ENCODE assay signal across 18 mouse cellular contexts in the genomic region with DNA sequence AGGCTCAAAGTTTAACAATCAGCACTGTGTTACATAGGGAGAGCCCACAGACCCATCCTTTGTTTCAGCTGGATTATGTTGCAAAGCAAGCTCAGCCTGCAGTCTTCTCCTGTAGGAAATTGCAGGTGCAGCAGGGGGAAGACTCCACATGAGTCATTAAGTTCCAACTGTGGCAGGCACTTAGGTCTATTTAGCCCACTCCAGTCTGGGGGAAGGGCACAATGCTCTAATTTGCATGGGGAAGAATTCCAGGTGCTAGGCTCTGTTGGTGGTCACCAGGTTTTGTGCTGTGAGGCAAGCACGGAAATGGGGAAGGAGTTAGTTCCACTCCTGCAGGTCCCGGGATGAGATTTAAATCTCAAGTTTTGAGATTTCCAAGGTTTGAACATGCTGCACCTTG.
DNase-seq lines count a peak whose midpoint lies in the region; ATAC-seq and TF ChIP-seq lines count a peak whose summit lies in the region.
"Had no signal": no experiment of that assay in that cellular context is flagged by ENCODE, and none has a peak within 500 bp of the region (broad histone marks: within the 10 kb centered on the region; RNA-seq: fewer than 3 reads in every experiment).

No protein-coding gene starts in this region.

- no peak for TF ChIP-seq POLR2A in lung, adult 2 months (IDR thresholded peaks at IDR 0.05; ENCODE audit: borderline replicate concordance, extremely low read depth, low read depth, low read length)
- no peak for TF ChIP-seq POLR2A in small intestine, adult 2 months (IDR thresholded peaks at IDR 0.05; ENCODE audit: low read depth, low read length)

- WGBS in lung, embryonic 14.5 days = 46% methylated on average over 2 of the region's 2 CpGs
- 66% methylated on average over 2 of the region's 2 CpGs for WGBS in lung, adult 2 months
- WGBS in small intestine, adult 2 months = 31% methylated on average over 2 of the region's 2 CpGs

- no peaks in the 10 kb centered on the region for H3K27me3 ChIP-seq in lung, embryonic 14.5 days (ENCODE audit: insufficient read depth, low read length)
- no peaks in the 10 kb centered on the region for H3K27me3 ChIP-seq in small intestine, adult 2 months (ENCODE audit: control insufficient read depth, insufficient read depth, low read length)
- H3K27me3 ChIP-seq: embryonic facial prominence, embryonic 15.5 days; neural tube, embryonic 13.5 days had no signal

- 0 out of 2 replicates have a peak, but pooled peaks cover 5% of the 10 kb centered on the region for H3K4me1 ChIP-seq in lung, embryonic 14.5 days (ENCODE audit: insufficient read depth)
- peaks cover 2% of the 10 kb centered on the region for H3K4me1 ChIP-seq in lung, adult 2 months (ENCODE audit: control insufficient read depth, insufficient read depth, low read length)
- peaks cover 31% of the 10 kb centered on the region for H3K4me1 ChIP-seq in small intestine, adult 2 months (ENCODE audit: control insufficient read depth, insufficient read depth, insufficient read length, low read length)
- H3K4me1 ChIP-seq: neural tube, embryonic 13.5 days had no signal

- peak; percentile 50 for DNase-seq in lung, embryonic 14.5 days
- DNase-seq in lung, adult 2 months = no peak
- DNase-seq in ES-CJ7 (ENCODE audit: low read depth, low spot score) (peak; percentile 85), ZHBTc4 (ENCODE audit: low read depth, low spot score) (peak; percentile 70), adipocyte (ENCODE audit: low spot score) (no peak)
- no peak for DNase-seq in retina, embryonic 14.5 days (ENCODE audit: low spot score)
- DNase-seq: cerebellum, adult 9-11 months; gastrocnemius, postnatal 10 days; heart, adult 2 months; layer of hippocampus, postnatal 36 days; liver; right cerebral cortex, postnatal 25 days; thymus, adult 2 months had no signal

- TF ChIP-seq CTCF in lung, embryonic 14.5 days (IDR thresholded peaks at IDR 0.05; ENCODE audit: low read depth) = peak; percentile 21; the same call in 1 of the 2 replicates
- TF ChIP-seq CTCF in lung, adult 2 months (IDR thresholded peaks at IDR 0.05; ENCODE audit: insufficient read depth, low read length) = no peak
- TF ChIP-seq CTCF in small intestine, adult 2 months (IDR thresholded peaks at IDR 0.05; ENCODE audit: extremely low read depth, insufficient read length, insufficient replicate concordance, low read depth, low read length) = no peak

- H3K4me3 ChIP-seq in lung, embryonic 14.5 days (ENCODE audit: low read depth, low read length) = no peak overlapping the region
- H3K4me3 ChIP-seq in lung, adult 2 months (replicated peaks; ENCODE audit: extremely low read depth, low read depth, low read length) = no peak overlapping the region
- H3K4me3 ChIP-seq in small intestine, adult 2 months (ENCODE audit: low read depth, low read length) = no peak overlapping the region
- H3K4me3 ChIP-seq: embryonic facial prominence, embryonic 15.5 days; forebrain, embryonic 10.5 days; heart, adult 2 months; neural tube, embryonic 13.5 days had no signal

- H3K4me2 ChIP-seq in lung, embryonic 14.5 days = no peak overlapping the region
- H3K4me2 ChIP-seq: embryonic facial prominence, embryonic 15.5 days; neural tube, embryonic 13.5 days had no signal

- no peak overlapping the region for H3K9ac ChIP-seq in lung, embryonic 14.5 days
- H3K9ac ChIP-seq: embryonic facial prominence, embryonic 15.5 days; neural tube, embryonic 13.5 days had no signal

- peaks cover 4% of the 10 kb centered on the region; the same call in 1 of the 2 replicates for H3K36me3 ChIP-seq in lung, embryonic 14.5 days (ENCODE audit: insufficient read depth)
- peaks cover 37% of the 10 kb centered on the region for H3K36me3 ChIP-seq in small intestine, adult 2 months (ENCODE audit: control insufficient read depth, insufficient read depth, low read length)
- H3K36me3 ChIP-seq: forebrain, embryonic 10.5 days had no signal

- peak overlapping the region; percentile 54; the same call in 1 of the 2 replicates for H3K27ac ChIP-seq in lung, embryonic 14.5 days (ENCODE audit: low read depth)
- peak overlapping the region; percentile 83 for H3K27ac ChIP-seq in small intestine, adult 2 months (ENCODE audit: insufficient read depth, low read depth, low read length)
- H3K27ac ChIP-seq: embryonic facial prominence, embryonic 15.5 days; forebrain, embryonic 10.5 days; heart, adult 2 months; neural tube, embryonic 13.5 days had no signal

- H3K9me3 ChIP-seq in lung, embryonic 14.5 days (ENCODE audit: low read depth, low read length) = no peaks in the 10 kb centered on the region
- H3K9me3 ChIP-seq: embryonic facial prominence, embryonic 15.5 days had no signal

- peak; percentile 52; the same call in 1 of the 2 replicates for ATAC-seq in lung, embryonic 14.5 days (ENCODE audit: insufficient read depth)
- ATAC-seq: activated CD4-positive, CD25-positive, alpha-beta regulatory T cell, adult 4 months had no signal

Comparison
In these comparisons a context has a peak if more than half of its experiments do, and no peak if none do; other contexts are left out.
1. DNase-seq: peak in lung, embryonic 14.5 days (single experiment), ES-CJ7 (single experiment) and ZHBTc4 (single experiment); none in lung, adult 2 months (single experiment), adipocyte (single experiment) and retina, embryonic 14.5 days (single experiment).